Mouse (Mus musculus): Measurements from ENCODE around the gene Prkn. TPM values are rescaled to one million over a fixed set of nuclear protein-coding genes. Genes with fewer than 3 reads are reported as not detected.

Gene Prkn
- total and polyA plus RNA-seq, 3 experiments, result 4.5 to 10.6 (median 10.3) TPM

DNA sequence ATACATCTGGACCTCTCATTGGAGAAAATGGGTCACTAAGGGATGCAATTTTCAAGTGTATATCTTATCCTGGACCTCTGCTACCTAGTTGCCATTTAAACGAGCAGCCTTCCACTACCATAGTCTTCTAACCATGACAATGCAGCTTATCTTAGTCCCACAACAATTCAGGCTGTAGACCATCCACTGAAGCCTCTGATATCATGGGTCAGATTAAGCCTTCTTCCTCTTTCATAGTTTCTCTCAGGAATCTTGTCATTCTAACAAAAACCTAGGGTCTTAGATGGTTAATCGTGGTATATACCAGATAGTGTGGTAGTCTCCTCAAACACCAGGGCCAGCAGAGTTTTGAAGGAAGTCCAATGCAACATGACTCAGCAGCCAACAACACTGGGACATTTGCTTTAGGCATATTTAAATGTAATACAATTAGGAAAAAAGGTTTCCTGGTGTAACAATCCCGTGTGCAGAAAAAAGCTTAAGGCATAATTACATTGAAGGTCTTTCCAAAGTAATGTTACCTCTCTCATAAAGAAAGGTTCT lies 61.6 kb downstream of the Prkn start:
- no peak for DNase-seq
- no peaks in the 10 kb centered on the region for H3K27me3 ChIP-seq (ENCODE audit: control insufficient read depth, insufficient read depth, low read length)
- WGBS, result 62% methylated on average over 3 of the region's 3 CpGs
- H3K36me3 ChIP-seq (ENCODE audit: control insufficient read depth, insufficient read depth, low read length), result no peaks in the 10 kb centered on the region
- TF ChIP-seq CTCF (IDR thresholded peaks at IDR 0.05) (no peak), EP300 (IDR thresholded peaks at IDR 0.05; ENCODE audit: insufficient read depth, low read depth, low read length) (no peak), POLR2A (IDR thresholded peaks at IDR 0.05; ENCODE audit: insufficient read depth, low read depth, low read length) (no peak)
- intact Hi-C loops (cut with DNase I), result no loop called here
- H3K4me3 ChIP-seq, result no peak overlapping the region
- H3K27ac ChIP-seq, result no peak overlapping the region
- H3K9ac ChIP-seq (ENCODE audit: low read depth, low read length), result no peak overlapping the region
- H3K4me1 ChIP-seq (ENCODE audit: control insufficient read depth, insufficient read depth, low read length), result no peaks in the 10 kb centered on the region
- H3K79me2 ChIP-seq (replicated peaks; ENCODE audit: control insufficient read depth, insufficient read depth, low read length), result no peaks in the 10 kb centered on the region; the same call in 1 of the 2 replicates

DNA sequence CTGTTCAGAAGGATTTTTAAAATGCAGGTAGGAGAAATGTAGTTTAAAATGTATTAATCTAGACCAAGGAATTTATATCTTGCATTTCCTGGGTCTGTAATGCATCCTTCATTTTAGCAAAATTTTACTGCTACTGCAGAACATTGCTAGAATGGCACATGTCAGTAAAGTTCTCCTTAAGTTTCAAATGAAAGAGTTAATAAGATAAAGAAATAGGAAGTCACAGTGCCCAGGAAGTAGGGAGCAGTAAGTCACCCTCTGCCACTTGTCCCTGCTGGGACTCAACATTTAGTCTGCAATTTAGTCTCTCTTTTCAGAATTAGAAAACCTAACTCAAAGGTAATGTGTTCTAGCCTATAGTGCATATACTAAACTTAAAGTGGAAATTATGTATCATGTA lies 96.5 kb downstream of the Prkn start:
- H3K79me2 ChIP-seq (replicated peaks; ENCODE audit: control insufficient read depth, insufficient read depth, low read length), result no peaks in the 10 kb centered on the region
- no peak overlapping the region for H3K4me3 ChIP-seq
- intact Hi-C loops (cut with DNase I), result no loop called here
- no peak for DNase-seq
- no peak overlapping the region for H3K9ac ChIP-seq (ENCODE audit: low read depth, low read length)
- H3K27ac ChIP-seq, result no peak overlapping the region
- TF ChIP-seq EP300 (IDR thresholded peaks at IDR 0.05; ENCODE audit: insufficient read depth, low read depth, low read length) (no peak), CTCF (IDR thresholded peaks at IDR 0.05) (no peak), POLR2A (IDR thresholded peaks at IDR 0.05; ENCODE audit: insufficient read depth, low read depth, low read length) (no peak)
- no peaks in the 10 kb centered on the region for H3K36me3 ChIP-seq (ENCODE audit: control insufficient read depth, insufficient read depth, low read length)
- no peaks in the 10 kb centered on the region for H3K4me1 ChIP-seq (ENCODE audit: control insufficient read depth, insufficient read depth, low read length)
- H3K27me3 ChIP-seq (ENCODE audit: control insufficient read depth, insufficient read depth, low read length), result no peaks in the 10 kb centered on the region

DNA sequence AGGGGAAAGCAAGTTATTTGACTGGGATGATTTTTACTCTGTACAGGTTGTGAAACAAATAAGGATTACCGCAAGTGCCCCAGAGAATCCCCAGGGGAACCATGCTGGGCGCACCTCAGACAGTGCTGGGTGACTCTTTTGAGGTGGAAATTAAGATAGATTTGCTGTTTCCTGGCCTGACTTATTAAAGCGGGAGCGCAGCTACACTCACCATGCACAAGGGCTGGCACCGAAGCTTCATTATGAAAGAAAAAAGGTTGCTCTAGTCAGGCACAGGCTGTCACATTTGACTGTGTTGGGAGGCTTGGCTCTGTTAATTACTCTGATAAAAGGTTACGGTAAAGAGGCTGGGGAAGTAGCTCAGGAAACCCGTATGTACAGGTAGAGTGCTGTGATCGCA lies 97.7 kb downstream of the Prkn start:
- H3K36me3 ChIP-seq (ENCODE audit: control insufficient read depth, insufficient read depth, low read length), result no peaks in the 10 kb centered on the region
- H3K27ac ChIP-seq, result no peak overlapping the region
- H3K4me3 ChIP-seq, result no peak overlapping the region
- no peaks in the 10 kb centered on the region for H3K79me2 ChIP-seq (replicated peaks; ENCODE audit: control insufficient read depth, insufficient read depth, low read length)
- H3K4me1 ChIP-seq (ENCODE audit: control insufficient read depth, insufficient read depth, low read length), result no peaks in the 10 kb centered on the region
- DNase-seq, result no peak
- TF ChIP-seq EP300 (IDR thresholded peaks at IDR 0.05; ENCODE audit: insufficient read depth, low read depth, low read length) (no peak), CTCF (IDR thresholded peaks at IDR 0.05) (no peak), POLR2A (IDR thresholded peaks at IDR 0.05; ENCODE audit: insufficient read depth, low read depth, low read length) (no peak)
- 60% methylated on average over 8 of the region's 8 CpGs for WGBS
- intact Hi-C loops (cut with DNase I), result no loop called here
- H3K9ac ChIP-seq (ENCODE audit: low read depth, low read length), result no peak overlapping the region
- H3K27me3 ChIP-seq (ENCODE audit: control insufficient read depth, insufficient read depth, low read length), result no peaks in the 10 kb centered on the region

DNA sequence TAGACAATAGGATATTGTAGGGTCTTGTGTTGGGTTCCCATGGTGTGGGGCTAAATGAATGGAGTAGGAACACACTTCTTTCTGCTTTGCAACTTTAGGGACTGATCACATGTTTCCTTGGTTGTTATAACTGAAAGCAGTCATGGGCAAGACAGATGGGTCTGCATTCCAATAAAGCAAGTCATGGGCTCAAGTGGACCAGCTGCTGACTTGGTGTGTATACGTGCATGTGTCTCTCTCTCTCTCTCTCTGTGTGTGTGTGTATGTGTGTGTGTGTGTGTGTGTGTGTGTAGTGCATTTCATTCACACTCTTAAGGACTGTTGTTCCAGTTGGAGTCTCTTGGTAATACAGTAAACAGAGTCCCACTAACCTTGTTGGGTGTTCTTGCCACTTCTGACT lies 98.6 kb downstream of the Prkn start:
- Histone ChIP-seq H3K27ac (no peak overlapping the region), H3K36me3 (ENCODE audit: control insufficient read depth, insufficient read depth, low read length) (no peaks in the 10 kb centered on the region), H3K27me3 (ENCODE audit: control insufficient read depth, insufficient read depth, low read length) (no peaks in the 10 kb centered on the region), H3K4me3 (no peak overlapping the region), H3K9ac (ENCODE audit: low read depth, low read length) (no peak overlapping the region), H3K4me1 (ENCODE audit: control insufficient read depth, insufficient read depth, low read length) (no peaks in the 10 kb centered on the region), H3K79me2 (replicated peaks; ENCODE audit: control insufficient read depth, insufficient read depth, low read length) (no peaks in the 10 kb centered on the region)
- TF ChIP-seq POLR2A (IDR thresholded peaks at IDR 0.05; ENCODE audit: insufficient read depth, low read depth, low read length) (no peak), CTCF (IDR thresholded peaks at IDR 0.05) (no peak), EP300 (IDR thresholded peaks at IDR 0.05; ENCODE audit: insufficient read depth, low read depth, low read length) (no peak)
- DNase-seq, result no peak
- 71% methylated on average over 1 of the region's 1 CpGs for WGBS
- intact Hi-C loops (cut with DNase I), result no loop called here

DNA sequence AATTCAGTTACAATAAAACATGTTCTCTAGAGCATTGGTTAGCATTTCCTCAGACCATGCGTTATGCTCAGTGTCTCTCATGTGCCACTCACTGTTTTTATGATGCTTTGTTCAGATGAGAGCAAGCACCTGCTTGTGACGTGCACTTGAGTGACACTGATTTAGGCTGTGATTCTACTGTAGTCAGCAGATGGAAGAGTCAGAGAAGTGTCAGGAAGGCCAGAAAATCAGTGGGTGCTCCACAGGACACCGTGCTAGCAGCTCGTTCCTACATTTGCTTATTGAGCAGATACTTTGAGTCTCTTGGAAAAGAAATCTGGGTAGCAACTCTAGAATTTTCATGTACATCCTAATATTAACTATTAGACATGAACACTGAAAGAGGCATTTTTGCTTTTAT lies 106.4 kb downstream of the Prkn start:
- no peaks in the 10 kb centered on the region; the same call in 1 of the 2 replicates for H3K36me3 ChIP-seq (ENCODE audit: control insufficient read depth, insufficient read depth, low read length)
- TF ChIP-seq EP300 (IDR thresholded peaks at IDR 0.05; ENCODE audit: insufficient read depth, low read depth, low read length) (no peak), POLR2A (IDR thresholded peaks at IDR 0.05; ENCODE audit: insufficient read depth, low read depth, low read length) (no peak), CTCF (IDR thresholded peaks at IDR 0.05) (no peak)
- no peaks in the 10 kb centered on the region for H3K4me1 ChIP-seq (ENCODE audit: control insufficient read depth, insufficient read depth, low read length)
- H3K27me3 ChIP-seq (ENCODE audit: control insufficient read depth, insufficient read depth, low read length), result no peaks in the 10 kb centered on the region
- WGBS, result 90% methylated on average over 4 of the region's 4 CpGs
- DNase-seq, result no peak
- H3K4me3 ChIP-seq, result no peak overlapping the region
- no peak overlapping the region for H3K27ac ChIP-seq
- intact Hi-C loops (cut with DNase I), result no loop called here
- H3K9ac ChIP-seq (ENCODE audit: low read depth, low read length), result no peak overlapping the region
- H3K79me2 ChIP-seq (replicated peaks; ENCODE audit: control insufficient read depth, insufficient read depth, low read length), result no peaks in the 10 kb centered on the region

GRCm38 (mm10) chr17:10947614-10948013 lies 107.4 kb downstream of the Prkn start:
- 52% methylated on average over 2 of the region's 2 CpGs for WGBS
- no peaks in the 10 kb centered on the region; the same call in 1 of the 2 replicates for H3K36me3 ChIP-seq (ENCODE audit: control insufficient read depth, insufficient read depth, low read length)
- no peak overlapping the region for H3K4me3 ChIP-seq
- no peak for DNase-seq
- intact Hi-C loops (cut with DNase I), result no loop called here
- H3K79me2 ChIP-seq (replicated peaks; ENCODE audit: control insufficient read depth, insufficient read depth, low read length), result no peaks in the 10 kb centered on the region
- H3K27ac ChIP-seq, result no peak overlapping the region
- no peaks in the 10 kb centered on the region for H3K27me3 ChIP-seq (ENCODE audit: control insufficient read depth, insufficient read depth, low read length)
- no peaks in the 10 kb centered on the region for H3K4me1 ChIP-seq (ENCODE audit: control insufficient read depth, insufficient read depth, low read length)
- TF ChIP-seq EP300 (IDR thresholded peaks at IDR 0.05; ENCODE audit: insufficient read depth, low read depth, low read length), result no peak
- no peak for TF ChIP-seq POLR2A (IDR thresholded peaks at IDR 0.05; ENCODE audit: insufficient read depth, low read depth, low read length)
- TF ChIP-seq CTCF (IDR thresholded peaks at IDR 0.05), result no peak
- no peak overlapping the region for H3K9ac ChIP-seq (ENCODE audit: low read depth, low read length)
